Mouse (Mus musculus) thymus, postnatal 4 days (tissue): ENCODE measurements around the gene Sept5.

Experiments
- DNase-seq: peaks from one replicate; pipeline ENCODE4 v3.0.0; 2021

Sept5 gene

GRCm38 (mm10) chr16:18609099-18609498, 20.7 kb downstream of the Sept5 start:
- DNase-seq: no peak

GRCm38 (mm10) chr16:18608226-18608625, 21.5 kb downstream of the Sept5 start:
- DNase-seq: peak; percentile 16

- no peak for DNase-seq
Observed at GRCm38 (mm10) chr16:18605705-18606104, 24.0 kb downstream of the Sept5 start.

- DNase-seq: no peak
Observed at GRCm38 (mm10) chr16:18604267-18604701, 25.5 kb downstream of the Sept5 start.

- DNase-seq: no peak
Observed at GRCm38 (mm10) chr16:18601447-18601846, 28.3 kb downstream of the Sept5 start.

- DNase-seq: no peak
Observed at GRCm38 (mm10) chr16:18598006-18598405, 31.7 kb downstream of the Sept5 start.

- DNase-seq: no peak
Observed at GRCm38 (mm10) chr16:18596255-18596654, 33.5 kb downstream of the Sept5 start.

GRCm38 (mm10) chr16:18593930-18594329, 35.8 kb downstream of the Sept5 start:
- DNase-seq: no peak

GRCm38 (mm10) chr16:18591047-18592018, 38.4 kb downstream of the Sept5 start:
- DNase-seq: peak; percentile 84

- DNase-seq: peak; percentile 85
Observed at GRCm38 (mm10) chr16:18589804-18590790, 39.7 kb downstream of the Sept5 start, which contains the start of gene Tbx1. Gene Tbx1 (minus strand): TSS chr16:18590671.

- no peak for DNase-seq
Observed at GRCm38 (mm10) chr16:18589080-18589621, 40.6 kb downstream of the Sept5 start.

- no peak for DNase-seq
Observed at GRCm38 (mm10) chr16:18588738-18589055, 41.1 kb downstream of the Sept5 start.

- DNase-seq: peak; percentile 34
Observed at GRCm38 (mm10) chr16:18587847-18588737, 41.7 kb downstream of the Sept5 start.

- DNase-seq: no peak
Observed at GRCm38 (mm10) chr16:18586906-18587546, 42.7 kb downstream of the Sept5 start.

GRCm38 (mm10) chr16:18586076-18586905, 43.5 kb downstream of the Sept5 start:
- peak; percentile 35 for DNase-seq

GRCm38 (mm10) chr16:18585676-18586075, 44.1 kb downstream of the Sept5 start:
- DNase-seq: no peak

GRCm38 (mm10) chr16:18584901-18585510, 44.7 kb downstream of the Sept5 start:
- no peak for DNase-seq

GRCm38 (mm10) chr16:18583673-18584357, 45.9 kb downstream of the Sept5 start:
- no peak for DNase-seq

GRCm38 (mm10) chr16:18583169-18583568, 46.6 kb downstream of the Sept5 start:
- DNase-seq: no peak
